Mouse (Mus musculus): ENCODE data around the gene Nadk.

The Nadk gene

DNA sequence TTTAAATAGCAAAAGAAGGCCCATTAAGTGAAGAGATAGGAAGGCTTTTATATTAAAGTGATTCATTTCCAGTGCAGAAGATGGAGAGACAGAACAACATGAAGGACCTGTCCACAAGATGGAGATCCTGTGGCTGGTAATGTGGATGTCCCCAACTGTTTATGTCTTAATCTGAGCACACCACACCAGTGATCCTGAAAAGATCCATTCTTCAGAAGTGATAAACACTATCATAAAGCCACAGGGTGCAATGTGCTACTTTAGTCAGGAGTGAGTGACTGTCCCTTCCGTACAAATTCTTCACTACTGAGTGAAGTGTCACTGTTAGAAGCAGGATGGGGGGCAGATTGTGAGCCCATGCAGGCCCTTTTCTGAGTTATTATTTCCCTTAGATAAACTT lies 40.6 kb downstream of the Nadk start:
- no peak for DNase-seq (ENCODE audit: low read depth)

DNA sequence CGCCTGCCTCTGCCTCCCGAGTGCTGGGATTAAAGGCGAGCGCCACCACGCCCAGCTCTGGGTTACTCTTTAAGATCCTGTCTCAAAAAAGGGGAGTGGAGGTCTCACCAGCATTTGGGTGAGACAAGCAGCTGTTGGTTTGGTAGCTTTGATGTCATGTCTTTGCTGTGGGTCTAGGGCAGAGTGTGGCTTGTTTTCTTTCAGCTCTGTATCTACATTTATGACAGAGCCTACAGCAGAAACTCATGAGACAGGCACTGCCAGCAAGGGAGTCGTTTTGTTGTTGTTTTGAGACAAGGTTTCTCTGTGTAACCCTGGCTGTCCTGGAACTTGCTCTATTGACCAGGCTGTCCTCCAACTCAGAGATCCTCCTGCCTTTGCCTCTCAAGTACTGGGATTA lies 41.6 kb downstream of the Nadk start:
- DNase-seq (ENCODE audit: low read depth) = no peak

DNA sequence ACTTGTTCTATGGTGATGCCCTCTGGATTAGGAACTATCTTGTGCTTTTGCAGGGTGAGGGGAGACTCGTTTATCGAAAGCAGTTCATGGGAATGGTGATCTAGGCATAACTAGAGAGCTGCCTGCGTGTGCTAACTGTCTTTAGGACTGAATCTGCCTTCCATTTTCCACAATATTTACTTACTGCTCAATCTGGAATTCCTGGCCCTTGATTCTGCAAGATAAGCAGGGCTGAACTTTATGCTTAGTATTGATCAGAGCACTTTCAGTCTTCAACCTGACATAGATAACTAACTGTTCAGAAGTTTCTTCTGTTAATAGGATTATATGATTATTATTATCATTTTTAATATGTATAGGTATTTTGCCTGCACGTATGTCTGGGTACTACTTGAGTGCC lies 43.0 kb downstream of the Nadk start:
- no peak for DNase-seq (ENCODE audit: low read depth)

DNA sequence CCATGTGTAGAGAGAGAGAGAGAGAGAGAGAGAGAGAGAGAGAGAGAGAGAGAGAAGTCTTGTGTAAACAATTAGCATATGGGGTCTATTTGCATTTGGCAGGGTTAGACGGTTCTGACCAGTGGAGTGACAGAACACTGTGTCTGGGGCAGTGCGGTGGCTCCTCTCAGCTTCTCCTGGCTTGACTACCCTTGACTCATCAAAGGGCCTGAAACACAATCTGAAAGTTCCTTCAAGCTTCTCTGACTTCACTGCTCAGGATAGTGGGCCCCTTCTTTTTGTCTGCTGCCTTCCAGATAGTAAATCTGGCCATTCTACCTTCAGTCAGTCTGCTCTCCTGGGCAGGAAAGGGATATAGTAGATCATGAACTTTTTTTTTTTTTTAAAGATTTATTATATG lies 44.6 kb downstream of the Nadk start:
- no peak for DNase-seq (ENCODE audit: low read depth)

DNA sequence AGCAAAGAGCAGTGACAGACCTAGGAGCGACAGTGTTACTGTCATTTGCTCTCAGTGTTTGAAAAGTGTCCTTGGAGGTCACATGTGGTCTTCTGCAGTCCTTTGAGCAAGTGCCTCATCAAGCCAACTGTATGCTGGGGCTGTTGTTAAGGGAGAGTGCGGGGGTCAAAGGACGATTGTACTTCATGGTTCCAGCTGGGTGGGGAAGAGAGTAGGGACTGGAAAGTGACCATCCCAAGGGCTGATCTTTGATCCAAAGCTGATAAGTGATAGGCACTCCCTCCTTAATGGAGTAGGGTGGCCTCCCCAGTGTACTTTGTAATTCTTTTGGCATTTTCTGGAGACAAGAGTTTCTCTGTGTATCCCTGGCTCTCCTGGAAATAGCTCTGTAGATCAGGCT lies 49.7 kb downstream of the Nadk start:
- DNase-seq (ENCODE audit: low read depth) = no peak

DNA sequence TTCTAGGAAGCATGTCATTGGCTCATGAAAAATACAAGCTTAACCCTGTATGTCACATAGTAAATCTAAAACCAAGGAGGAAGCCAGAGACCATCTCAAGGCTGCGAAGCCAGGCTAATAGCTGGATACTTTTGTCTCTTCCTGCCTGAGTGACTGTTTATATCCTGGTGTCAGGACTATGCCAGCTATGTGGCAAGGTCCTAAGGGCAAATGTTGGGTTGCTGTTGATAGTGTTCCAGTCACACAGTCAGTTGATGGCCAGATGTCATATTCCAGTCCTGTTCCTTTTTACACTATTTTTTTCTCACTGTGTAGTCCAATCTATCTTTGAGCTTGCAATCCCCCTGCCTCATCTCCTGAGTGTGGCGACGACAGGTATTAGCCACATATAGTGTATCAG lies 51.1 kb downstream of the Nadk start:
- no peak for DNase-seq (ENCODE audit: low read depth)

DNA sequence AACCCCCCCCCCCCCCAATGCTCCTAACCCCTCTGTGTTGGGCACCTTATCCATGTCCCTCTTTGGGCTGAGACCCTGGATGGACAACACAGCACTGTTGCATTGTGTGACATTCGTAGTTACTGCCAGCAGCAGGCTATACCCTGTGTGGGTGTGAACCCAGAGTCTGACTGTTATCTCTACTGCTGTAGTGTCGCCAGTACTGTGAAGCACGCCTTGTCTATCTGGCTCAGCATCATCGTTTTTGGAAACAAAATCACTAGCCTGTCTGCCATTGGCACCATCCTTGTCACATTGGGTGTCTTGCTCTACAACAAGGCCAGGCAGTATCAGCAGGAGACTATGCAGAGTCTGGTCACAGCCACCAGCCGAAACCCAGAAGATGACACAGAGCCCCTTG lies 56.1 kb downstream of the Nadk start:
- no peak for DNase-seq (ENCODE audit: low read depth)

DNA sequence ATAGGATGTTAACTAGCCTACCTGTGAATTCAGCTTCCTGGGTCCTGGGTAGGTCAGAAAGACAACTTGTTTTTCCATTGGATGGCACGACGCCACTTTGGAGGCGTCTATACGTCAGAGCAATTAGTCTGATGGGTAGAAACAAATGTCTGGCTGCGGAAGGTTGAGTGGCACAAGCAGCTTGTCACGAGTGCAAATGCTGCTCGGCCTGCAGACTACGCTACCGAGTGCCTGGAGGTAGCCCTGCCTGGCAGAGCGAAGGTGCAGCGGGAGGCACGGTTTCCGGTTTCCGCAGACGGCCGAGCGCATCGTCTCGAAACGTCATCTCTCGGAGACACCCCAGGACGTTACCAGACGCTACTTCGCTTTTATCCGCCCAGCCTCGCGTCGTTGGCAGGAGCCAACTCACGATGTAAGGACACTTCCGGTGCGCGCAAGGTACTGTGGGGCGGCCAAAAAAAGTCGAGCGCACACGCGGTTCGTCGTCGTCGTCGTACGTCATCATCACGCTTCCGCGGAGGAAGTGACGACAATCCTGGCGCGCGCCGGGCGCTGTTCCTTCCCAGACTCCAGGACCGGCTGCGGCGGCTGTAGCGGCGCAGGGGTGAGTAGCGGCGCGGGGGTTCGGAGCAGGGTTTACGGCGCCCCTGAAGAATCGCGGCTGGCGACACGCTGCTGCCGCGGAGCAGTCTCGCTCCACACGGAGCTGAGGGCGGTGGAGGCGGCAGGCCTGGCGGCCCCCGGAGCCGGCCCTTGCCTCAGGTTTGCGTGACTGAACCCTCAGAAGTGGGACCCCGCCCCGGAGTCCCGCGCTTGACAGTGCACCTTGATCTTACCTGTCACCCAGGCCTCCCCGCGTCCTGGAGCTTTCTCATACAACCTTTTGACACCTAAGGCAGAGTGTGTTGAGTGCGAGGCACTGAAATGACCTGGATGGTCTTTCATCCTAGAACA lies 62.4 kb downstream of the Nadk start, which contains the start of gene Cdk11b:
TSS of gene Cdk11b (plus strand) at position 517 of the 954 bp plus-strand sequence.
- peak; percentile 99 for DNase-seq (ENCODE audit: low read depth)

DNA sequence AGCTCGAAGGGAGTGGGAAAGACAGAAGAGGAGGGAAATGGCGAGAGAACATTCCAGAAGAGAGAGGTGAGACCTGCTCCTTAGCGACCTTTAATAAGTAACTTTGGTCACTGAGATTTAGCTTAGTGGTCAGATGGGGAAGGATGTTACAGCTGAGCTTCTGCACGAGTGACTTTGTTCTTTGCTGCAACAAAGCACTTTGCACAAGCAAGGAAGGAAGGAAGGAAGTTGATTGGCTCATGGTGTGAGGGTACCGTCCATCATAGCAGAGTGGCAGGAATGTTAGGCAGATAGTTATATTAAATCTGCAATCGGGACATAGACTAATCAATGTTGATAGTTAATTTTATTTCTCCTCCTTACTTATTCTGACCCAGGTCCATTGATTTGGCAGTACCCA lies 68.1 kb downstream of the Nadk start:
- DNase-seq (ENCODE audit: low read depth) = no peak

DNA sequence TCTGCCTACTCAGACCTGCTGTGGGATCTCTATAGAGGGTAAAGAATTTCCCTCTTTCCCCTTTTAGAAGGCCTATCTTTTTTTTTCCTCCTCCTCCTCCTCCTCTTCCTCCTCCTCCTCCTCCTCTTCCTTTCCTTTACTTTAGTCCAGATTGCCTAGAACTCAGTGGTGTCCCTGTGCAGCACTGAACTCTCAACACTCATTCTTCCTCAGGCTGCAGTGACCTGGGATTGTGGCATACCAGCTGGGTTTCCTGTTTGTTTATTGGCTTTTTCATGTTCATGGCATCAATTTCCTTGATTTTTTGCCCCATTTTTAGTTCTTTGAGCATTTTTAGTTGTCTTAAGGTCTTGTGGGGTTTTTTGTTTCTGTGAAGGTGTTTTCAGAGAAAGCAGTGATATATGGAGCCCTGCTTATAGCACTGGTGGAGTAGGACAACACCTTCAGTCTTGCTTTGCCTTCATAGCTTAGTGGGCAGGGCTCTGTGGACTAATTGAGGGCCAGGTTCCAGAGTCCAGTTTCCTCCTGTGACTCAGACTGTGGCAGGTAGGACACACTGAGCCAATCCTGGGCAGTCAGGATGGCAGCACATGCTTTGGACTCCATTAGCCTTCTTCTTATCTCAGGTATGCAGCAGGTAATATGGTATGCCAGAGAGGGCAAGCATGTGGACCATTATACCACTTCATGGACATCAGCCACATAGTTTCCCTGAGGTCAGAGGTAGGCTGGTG lies 73.8 kb downstream of the Nadk start:
- no peak for DNase-seq (ENCODE audit: low read depth)
